Mouse (Mus musculus) heart, adult 9 months (tissue): ENCODE measurements around the gene Hist1h4h.
A peak's percentile ranks its signal among the peaks of the same experiment; 100 is the strongest.

Source experiments
- DNase-seq, 2 experiments: peaks; one replicate each; pipeline ENCODE4 v3.0.0; 2022; ENCODE audit warnings: low spot score in 2 of 2

Gene Hist1h4h

GRCm38 (mm10) chr13:23530901-23531875 is at the start of gene Hist1h4h:
Hist1h4h (plus strand) TSS chr13:23531050.
- peak; percentile 97 to 98 for DNase-seq

DNA sequence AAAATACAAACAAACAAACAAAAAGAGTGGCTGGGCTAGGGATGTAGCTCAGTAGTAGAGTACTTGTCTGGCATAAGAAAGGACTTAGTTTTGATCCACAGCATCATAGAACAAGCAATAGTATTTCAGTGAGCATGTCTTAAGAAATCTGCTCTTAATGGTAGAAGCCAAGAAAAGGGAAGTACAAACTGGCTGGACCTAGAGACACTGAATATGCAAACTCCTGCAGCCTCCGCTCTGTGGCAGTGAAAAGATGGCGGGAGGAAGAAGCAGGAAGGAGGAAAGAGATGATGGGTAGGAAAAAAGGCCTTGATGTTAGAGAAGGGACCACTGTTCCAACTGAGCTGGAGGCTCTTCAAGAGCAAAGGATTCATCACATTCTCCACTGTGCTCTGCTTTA is 47.7 kb upstream of the Hist1h4h start:
- no peak for DNase-seq

- DNase-seq: no peak
These were observed 45.6 kb upstream of the Hist1h4h start for GRCm38 (mm10) chr13:23485271-23485670.

DNA sequence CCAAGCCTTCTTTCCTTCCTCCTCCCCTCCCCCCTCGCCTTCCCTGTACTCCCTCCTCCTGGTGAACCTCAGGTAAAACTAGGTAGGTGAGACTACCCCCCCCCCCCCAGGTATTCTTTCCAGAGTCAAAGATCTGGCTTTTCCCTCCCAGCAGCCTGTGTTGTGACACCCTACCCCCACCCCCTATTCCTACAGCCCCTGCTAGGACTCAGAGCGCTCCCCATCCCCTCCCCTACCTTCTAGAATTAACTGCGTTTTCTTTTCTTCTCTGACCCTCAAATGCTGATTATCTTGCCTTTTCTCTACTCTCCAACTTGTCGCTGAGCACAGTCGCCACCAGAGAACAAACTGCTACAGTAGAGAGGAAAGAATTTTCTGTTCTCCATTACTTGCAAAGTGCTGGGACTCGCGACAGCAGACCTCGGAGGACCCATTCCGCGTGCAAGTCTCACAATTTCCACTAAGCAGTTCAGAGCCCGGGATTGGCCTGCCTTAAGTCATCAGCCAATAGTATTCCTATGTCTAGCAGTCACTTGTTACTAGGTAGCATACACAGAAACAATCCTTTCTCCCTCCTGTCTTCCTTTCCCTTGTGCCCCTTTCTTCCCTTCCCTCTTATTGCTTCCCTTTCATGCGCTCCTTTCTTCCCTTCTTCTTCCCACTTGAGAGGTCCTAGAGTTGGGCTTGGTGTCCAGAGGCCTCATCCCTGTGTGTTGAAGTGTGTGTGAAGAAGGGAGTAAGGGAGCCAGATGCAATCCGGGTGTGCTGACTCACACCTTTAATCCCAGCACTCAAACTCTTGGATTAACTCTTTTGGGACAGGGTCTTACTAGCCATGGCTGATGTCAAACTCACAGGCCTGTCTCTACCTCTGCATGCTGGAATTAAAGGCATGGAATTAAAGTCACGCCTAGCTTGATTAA is 42.2 kb upstream of the Hist1h4h start, which contains the start of gene Btn2a2:
Gene Btn2a2 (minus strand): TSS at position 458 of the 923 bp plus-strand sequence.
- DNase-seq: peak; percentile 39 to 56

DNA sequence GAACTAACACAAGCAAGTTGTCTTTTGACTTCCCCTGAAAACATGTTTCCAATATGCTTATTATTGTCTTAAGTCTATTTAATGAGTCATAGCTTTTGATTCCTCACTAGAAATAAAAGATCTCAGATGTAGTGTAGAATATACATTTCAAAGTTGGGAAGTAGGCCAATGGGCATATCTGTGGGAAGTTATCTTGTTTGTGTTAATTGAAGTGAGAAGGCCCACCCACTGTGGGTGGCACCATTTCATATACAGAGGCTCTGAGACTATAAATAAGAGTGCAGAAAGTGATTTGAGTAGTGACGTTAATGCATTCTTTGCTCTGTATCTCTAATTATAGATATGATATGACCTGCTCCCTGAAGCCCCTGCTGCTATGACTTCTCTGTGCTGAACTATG is 40.0 kb upstream of the Hist1h4h start:
- DNase-seq: no peak

- no peak for DNase-seq
These were observed 39.6 kb upstream of the Hist1h4h start for GRCm38 (mm10) chr13:23491263-23491662.

GRCm38 (mm10) chr13:23491990-23492389 is 38.9 kb upstream of the Hist1h4h start:
- no peak for DNase-seq

DNA sequence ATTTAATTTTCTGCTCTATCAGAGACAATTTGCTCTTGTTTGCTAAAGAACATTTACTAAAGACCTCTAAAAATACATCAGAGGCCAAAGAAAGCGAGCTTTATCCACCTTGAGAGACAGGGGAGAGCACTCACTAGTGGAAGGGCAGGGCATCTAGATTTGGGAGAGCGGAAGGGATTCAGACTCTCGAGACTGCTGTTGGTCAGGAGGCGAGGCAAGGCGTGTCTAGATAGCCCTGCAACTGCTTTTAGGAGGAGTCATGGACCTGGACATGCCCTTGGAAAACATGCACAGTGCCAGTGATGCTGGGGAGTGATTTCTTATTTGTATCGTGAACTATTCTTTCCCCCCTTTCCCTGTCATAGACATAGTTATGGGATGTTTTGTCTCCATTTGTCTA is 35.3 kb upstream of the Hist1h4h start:
- no peak for DNase-seq

DNA sequence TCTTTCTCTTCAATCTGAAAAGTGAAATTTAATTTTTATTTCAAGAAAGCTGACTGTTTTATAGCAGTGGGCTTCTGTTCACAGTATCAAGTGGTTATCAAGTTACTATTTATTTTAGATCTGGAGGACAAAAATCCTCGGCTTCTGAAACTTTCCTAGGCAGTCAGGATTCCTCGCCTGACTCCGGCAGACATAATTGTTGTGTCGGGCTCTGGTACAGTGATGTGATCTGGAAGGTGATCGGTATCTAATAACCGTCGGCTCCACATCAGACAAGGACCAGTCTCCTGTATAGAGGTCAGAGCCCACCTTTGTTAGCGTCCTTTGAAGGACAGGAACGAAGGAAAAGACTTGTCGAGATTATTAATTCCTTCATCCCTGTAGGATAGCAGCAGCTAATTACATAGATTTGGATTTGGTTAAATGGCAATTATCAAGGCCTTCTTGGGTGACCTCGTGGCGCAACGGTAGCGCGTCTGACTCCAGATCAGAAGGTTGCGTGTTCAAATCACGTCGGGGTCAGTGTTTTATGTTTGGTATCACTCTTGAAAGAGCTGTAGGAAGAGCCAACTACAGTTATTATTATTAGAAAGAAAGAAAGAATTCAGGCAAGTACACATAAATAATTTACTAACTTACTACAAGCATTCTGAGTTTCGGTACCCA is 33.1 kb upstream of the Hist1h4h start:
- DNase-seq: no peak

- no peak for DNase-seq
These were observed 32.2 kb upstream of the Hist1h4h start for GRCm38 (mm10) chr13:23498653-23499052.

DNA sequence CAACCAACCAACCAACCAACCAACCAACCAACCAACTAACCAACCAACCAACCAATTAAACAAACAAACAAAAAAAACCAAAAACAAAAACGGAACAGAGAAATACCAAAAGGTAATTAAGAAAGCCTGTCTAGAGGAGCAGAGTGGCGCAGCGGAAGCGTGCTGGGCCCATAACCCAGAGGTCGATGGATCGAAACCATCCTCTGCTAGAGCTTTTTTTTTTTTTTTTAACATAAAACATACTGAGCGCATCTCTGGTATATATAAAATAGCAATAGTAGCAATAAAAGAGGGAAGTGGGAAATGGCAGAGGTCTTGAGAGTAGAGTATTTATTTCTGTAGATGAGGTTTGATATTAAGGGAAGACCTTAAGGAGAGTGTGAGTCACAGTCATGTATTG is 30.9 kb upstream of the Hist1h4h start:
- no peak for DNase-seq

- peak in 1 of 2 experiments; percentile 67 for DNase-seq
These were observed 30.2 kb upstream of the Hist1h4h start for GRCm38 (mm10) chr13:23500424-23501200.

GRCm38 (mm10) chr13:23501511-23501910 is 29.3 kb upstream of the Hist1h4h start:
- no peak for DNase-seq

GRCm38 (mm10) chr13:23502031-23502567 is 28.8 kb upstream of the Hist1h4h start:
- DNase-seq: no peak

DNA sequence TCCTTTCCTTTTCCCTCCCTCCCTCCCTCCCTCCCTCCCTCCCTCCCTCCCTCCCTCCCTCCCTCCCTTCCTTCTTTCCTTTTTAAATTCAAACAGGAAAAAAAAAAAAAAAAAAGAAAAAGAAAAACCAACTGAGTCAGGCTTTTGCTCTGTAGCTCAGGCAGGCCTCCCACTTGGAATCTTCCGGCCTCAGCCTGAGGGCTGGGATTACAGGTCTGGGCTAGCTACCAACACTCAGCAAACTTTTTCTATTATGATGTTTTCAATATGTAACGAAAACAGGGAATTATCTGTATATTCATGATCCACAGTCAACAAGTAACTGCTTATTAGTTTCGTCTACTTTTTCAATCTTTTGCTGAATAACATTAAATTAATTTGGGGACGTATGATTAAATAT is 27.9 kb upstream of the Hist1h4h start:
- no peak for DNase-seq

DNA sequence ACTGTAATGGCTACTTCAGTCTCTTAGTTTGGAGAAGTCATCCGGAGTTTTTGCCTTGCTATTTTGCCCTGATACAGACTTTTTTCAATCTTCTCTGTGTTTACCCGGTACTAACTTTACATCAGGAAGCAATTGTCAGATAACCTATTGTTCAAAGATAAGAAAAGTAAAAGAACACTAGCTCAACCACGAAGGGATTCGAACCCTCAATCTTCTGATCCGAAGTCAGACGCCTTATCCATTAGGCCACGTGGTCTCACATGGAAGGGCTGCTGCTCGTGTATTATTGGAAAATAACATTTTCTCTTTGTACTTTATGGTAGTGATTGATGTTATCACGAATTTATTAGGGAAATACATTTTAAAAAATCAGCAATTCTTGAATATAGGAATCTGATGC is 27.1 kb upstream of the Hist1h4h start:
- peak in 1 of 2 experiments; percentile 57 for DNase-seq

DNA sequence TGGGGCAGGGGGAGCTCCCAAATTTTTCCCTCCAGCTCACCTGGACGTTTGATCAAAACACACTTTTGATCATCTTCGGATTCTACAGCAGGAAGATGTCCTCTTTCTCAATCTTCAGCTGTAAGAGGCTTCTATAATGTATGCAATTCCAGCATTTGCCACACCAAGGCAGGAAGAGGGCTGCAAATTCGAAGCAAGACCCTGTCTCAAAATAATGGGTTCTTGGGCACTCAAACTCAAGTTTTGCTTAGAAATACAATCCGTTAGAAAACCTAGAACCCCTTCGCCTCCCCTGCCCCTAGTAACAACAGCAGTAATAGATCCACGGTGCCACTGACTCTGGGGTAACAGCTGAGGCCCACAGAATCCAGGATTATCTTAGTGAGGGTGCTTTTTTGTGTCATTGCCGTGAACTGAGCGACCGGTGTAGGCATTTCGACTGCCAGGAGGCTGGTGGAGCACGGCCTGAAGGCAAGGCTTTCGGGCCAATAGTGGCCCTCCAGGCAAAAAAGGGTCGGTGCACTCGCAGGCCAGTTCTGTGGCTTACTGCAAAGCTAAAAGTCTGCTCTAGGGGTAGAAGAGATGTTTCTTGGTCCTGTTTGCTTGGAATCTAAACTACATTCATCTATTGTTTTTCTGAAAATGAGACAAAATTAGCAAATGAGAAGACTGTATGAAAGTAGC is 25.0 kb upstream of the Hist1h4h start:
- no peak for DNase-seq

DNA sequence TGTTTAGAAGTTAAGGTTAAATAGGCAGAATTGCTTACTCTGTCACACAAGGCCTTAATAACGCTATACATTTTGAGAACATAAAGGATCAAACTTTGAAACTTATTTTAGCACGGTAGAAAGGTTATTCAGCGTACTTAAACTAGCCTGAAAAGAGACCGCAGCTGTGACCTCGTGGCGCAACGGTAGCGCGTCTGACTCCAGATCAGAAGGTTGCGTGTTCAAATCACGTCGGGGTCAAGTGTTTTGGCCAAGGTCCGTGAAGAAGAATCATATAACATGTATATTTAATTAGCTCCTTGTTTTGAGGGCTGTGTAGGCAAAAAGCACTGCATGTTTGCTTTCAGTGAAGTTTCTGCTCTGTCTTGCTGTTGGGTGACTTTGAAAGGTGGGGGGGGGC is 24.5 kb upstream of the Hist1h4h start:
- no peak for DNase-seq

GRCm38 (mm10) chr13:23506819-23507515 is 23.9 kb upstream of the Hist1h4h start:
- DNase-seq: no peak
